Mouse (Mus musculus) layer of hippocampus, adult 11-12 months (tissue): ENCODE results near the gene 1700028P14Rik.

ENCODE experiments used
- DNase-seq: peaks from one replicate; pipeline ENCODE4 v3.0.0; 2022; ENCODE audit warnings: low spot score

Gene 1700028P14Rik

DNA sequence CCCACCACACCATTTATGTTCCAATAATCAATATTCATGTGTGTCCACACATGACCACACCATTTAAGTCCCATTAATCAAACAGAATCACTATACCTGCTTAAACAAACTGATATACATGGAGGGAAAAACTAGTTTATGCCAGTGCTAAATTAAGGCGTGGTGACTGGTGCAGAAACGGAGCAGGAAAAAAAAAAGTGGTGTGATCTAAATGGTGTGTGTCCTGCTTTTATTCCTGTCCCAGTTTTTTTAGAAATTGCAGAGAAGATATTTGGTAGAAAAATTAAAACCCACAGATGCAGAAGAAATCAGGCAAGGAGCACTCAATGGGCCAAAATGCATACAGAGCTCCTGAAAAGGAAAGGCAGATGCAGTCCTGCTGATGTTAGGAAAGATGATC is 44.7 kb downstream of the 1700028P14Rik start:
- no peak for DNase-seq

- no peak for DNase-seq
These were observed 57.7 kb downstream of the 1700028P14Rik start for GRCm38 (mm10) chr19:23594950-23595349.

DNA sequence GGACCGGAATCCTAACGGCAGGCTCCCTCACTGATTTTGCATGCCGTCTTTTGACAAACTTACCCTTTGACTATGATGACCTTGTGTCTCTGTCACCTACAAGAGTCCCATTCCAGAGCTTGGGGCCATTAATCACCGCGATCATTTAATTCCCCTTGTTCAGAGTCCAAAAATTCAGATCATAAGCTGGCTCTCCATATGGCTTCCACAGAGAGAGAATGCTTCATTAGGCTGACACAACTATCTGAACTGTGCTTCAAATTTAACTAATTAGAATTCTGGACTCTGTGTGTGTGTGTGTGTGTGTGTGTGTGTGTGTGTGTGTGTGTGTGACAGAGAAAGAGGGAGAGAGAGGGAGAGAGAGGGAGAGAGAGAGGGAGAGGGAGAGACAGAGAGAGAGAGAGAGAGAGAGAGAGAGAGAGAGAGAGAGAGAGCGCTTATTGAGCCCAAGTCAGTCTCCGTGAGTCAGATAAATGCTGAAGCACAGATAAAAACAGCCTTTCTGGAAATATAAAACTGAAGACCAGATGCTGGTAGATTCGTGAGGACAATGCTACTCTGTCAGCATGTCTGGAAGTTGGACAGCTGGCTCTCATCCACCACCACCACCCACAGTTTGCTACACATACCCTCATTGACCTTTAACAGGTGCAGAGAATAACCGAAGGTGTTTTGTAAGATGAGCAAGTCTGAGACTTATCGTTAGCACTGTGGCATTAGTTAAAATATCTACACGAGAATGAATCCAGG is 73.8 kb downstream of the 1700028P14Rik start:
- DNase-seq = peak; percentile 26

DNA sequence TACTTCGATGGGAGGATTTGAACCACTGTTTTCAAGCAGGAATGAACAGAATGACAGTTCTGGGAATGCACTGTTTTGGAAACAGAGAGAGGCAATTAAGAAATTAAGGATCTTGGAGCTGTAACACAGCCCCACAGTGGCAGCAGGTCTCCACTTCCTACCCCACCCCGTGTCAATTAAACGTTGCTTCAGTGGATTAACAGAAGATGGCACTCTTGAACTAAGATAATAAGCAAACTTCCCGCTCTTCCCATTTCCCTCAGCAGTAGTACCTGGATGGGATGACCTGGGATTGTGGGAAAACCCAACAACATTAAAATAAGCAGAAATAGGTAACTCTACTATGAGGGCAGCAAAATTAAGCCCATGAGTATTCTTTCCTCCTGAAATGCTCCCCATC is 75.9 kb downstream of the 1700028P14Rik start:
- DNase-seq = no peak

GRCm38 (mm10) chr19:23563693-23564092 is 88.9 kb downstream of the 1700028P14Rik start:
- peak; percentile 44 for DNase-seq

DNA sequence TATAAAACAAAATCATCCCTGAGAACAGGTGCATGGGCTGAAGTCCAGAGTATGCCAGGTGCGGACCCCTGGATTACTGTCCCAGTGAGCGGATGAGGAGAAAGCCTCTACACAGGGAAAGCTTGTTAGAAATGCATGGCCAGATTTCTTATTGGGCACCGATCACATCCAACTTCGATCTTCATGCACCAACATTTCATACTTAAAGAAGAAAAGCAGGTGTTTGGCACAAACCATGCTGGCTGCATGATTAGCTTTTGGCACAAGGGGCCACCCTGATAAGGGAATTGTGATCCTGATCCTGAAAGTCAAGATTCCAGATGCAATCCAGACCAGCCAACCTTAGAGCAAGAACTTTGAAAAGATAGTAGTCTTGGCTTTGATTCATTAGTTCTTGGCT is 90.0 kb downstream of the 1700028P14Rik start:
- no peak for DNase-seq

DNA sequence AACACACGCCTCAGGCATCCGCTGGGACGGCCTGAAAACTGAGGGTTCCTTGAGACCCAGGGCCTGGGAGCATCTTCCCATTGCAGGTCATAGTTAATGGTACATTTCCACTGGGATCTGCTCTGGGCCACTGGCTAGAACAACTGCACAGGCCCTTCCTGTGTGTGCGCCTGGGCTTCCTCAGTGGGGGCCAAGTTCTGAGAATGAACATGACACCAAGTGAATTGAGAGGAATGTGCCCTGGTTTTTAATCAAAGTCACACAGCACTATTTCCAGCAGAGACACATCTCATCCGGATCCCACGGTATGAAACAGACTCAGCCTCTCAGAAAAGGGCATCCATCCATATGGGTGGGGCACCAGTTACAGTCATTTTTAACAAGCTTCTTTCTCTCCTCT is 90.6 kb downstream of the 1700028P14Rik start:
- no peak for DNase-seq

- DNase-seq = no peak
These were observed 99.2 kb downstream of the 1700028P14Rik start for GRCm38 (mm10) chr19:23553450-23553849.

DNA sequence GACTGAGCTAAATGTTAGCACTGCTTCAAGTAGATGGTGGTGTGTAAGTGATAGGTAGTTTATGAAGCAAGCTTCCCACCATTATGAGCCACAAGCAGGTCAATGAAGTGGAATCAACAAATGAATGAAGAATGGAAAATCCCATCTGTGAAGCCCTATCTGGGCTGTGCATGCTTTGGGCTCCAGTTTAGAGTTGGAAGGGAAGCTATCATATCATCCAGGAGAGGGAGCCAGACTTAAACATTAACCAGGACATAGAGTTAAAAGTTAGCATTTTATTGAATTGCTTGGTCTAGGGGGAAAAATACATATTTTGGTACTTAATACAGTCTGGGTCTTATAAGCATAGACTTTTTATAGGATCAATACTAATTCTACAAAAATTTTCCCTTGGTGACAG is 107.0 kb downstream of the 1700028P14Rik start:
- DNase-seq = peak; percentile 31

- no peak for DNase-seq
These were observed 109.2 kb downstream of the 1700028P14Rik start for GRCm38 (mm10) chr19:23543244-23544004.

GRCm38 (mm10) chr19:23542759-23543158 is 109.9 kb downstream of the 1700028P14Rik start:
- DNase-seq = no peak

GRCm38 (mm10) chr19:23535700-23536099 is 116.9 kb downstream of the 1700028P14Rik start:
- no peak for DNase-seq

DNA sequence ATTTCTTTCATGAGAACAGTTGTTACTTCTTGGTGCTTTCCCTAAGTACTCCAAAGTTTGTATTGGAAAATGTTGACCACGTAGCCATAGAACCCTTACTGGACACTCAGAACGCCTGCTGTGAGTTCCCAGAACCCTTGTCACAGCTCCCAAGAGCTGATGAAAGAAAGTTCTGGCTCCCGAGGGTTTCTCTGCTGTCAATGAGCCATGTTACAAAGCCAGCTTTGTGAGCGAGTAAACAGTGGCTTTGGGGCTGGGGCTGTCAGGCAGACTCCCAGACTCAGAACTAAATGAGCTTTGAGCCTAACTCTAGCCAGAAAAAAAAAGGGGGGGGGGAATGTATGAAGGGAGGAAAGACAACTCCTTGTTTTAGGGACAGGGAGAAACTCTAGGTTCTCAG is 120.7 kb downstream of the 1700028P14Rik start:
- DNase-seq = peak; percentile 40

DNA sequence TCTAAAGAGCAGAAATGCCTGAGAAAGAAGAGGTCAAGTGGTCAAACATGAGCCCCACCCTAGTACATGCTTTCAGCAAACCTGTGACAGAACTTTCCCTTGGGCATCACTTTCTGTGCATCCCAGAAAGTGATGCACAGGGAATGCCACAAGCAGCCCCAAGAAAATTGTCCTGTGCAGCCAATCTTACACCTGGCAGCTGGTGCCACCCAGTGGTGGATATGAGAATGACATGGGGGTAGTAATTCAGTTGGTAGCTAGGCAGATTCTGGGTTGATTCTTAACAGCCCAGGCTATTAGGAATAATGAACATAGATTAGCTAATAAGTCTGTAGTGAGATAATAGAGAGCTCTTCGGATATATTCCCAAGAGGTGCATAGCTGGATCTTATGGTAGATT is 128.9 kb downstream of the 1700028P14Rik start:
- peak; percentile 83 for DNase-seq

DNA sequence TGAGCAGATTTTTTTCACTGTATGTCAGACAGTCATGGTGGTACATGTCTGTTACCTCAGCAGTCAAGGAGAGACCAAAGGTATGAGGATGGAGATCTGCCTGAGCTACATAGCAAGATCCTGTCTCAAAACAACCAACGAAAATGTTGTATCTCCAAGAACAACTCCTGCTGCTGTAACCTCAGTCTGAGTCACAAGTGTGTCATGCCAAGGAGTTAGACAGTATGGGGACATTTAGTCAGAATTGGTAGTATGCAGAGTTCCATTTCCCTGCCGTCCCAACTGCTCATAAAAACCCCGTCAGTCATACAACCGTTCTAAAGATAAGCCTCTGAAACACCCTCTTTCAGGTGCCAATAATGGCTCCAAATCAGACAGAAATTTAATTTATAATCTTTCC is 130.8 kb downstream of the 1700028P14Rik start:
- DNase-seq = no peak

DNA sequence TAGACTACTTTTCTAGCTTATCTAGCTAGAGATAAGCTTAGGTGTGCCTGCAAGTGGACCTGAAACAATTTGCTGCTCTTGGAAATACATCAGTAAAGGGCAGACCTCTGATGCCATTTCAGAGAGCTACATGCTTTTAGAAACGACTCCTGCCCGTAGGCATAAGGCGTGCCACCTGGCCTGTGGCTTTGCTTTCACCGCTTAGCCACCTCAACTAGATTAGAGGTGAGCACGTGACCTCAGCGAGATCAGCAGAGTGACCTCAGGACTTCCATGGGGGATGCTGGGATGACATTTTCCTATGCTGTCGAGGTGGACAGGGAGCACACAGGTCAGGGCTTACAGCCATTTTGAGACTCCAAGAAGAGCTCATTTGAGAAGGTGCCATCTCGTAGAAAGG is 131.5 kb downstream of the 1700028P14Rik start:
- no peak for DNase-seq

- DNase-seq = peak; percentile 72
These were observed 132.0 kb downstream of the 1700028P14Rik start for GRCm38 (mm10) chr19:23520629-23521028.

DNA sequence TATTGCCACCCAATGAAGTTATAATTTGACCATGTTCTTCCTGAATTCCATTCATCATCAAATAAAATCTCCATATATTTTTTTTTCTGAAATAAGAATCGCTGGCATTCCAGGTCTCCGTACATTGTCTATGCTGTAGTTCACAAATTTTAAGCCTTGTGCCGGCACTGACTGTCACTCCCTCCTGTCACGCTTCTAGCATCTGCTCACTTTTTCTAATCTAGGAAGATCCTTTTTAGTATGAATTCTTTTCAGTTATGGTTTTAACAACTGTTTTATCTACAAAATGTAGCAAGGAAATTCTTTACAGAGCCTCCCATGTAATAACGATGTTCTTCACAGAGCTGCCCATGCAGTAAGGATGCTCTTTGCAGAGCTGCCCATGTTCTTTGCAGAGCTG is 134.1 kb downstream of the 1700028P14Rik start:
- no peak for DNase-seq

DNA sequence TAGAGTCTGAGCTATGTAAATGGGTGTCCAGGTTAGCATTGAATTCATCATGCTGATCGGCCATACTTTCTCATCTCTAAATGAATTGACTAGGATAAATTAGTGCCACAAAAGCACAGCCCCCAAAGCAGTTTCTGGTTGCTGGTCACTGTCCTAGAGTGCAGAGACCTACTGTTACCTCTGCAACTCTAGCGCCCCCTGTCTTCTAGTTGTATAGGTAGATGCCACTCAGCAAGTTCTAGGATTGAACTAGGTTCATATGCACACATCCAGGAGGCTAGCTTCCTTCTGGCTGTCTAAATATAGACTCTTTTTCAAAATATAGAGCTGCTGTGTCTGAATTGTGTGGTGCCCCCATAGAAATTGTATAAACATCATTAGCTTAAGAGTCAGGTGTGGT is 141.3 kb downstream of the 1700028P14Rik start:
- DNase-seq = no peak
